Mouse (Mus musculus) forebrain, embryonic 11.5 days (tissue): ENCODE results near the gene Slc9a9. TPM values are rescaled to one million over a fixed set of nuclear protein-coding genes. Genes with fewer than 3 reads are reported as not detected.

Experiments used
- ATAC-seq: fragments of 200-750 bp; cut with Nextera tagmentation; replicated peaks from 2 replicates; pipeline ENCODE4 v1.8.0; 2017; ENCODE audit warnings: moderate TSS enrichment; ENCODE audit not compliant: low FRiP score
- DNase-seq: peaks from one replicate; pipeline ENCODE4 v3.0.0-alpha.2; 2017; ENCODE audit warnings: low spot score
- H3K27ac ChIP-seq: fragments of 300-500 bp; sonication (generic); 2 replicates; pipeline ENCODE4 v1.5.1; 2014; ENCODE audit warnings: low read depth, low read length
- H3K27me3 ChIP-seq: fragments of 300-500 bp; sonication (generic); 2 replicates; pipeline ENCODE4 v1.6.1; 2014; ENCODE audit warnings: mild to moderate bottlenecking, low read length, mixed read lengths; ENCODE audit not compliant: control insufficient read depth, insufficient read depth
- H3K36me3 ChIP-seq: fragments of 300-500 bp; sonication (generic); 2 replicates; pipeline ENCODE4 v1.6.1; 2014; ENCODE audit warnings: mild to moderate bottlenecking, low read length, moderate library complexity, mixed read lengths; ENCODE audit not compliant: control insufficient read depth, insufficient read depth
- H3K4me1 ChIP-seq: fragments of 300-500 bp; sonication (generic); replicated peaks from 2 replicates; pipeline ENCODE4 v1.6.1; 2014; ENCODE audit warnings: low read length, mixed read lengths; ENCODE audit not compliant: control insufficient read depth, insufficient read depth
- H3K4me2 ChIP-seq: fragments of 300-500 bp; sonication (generic); 2 replicates; pipeline ENCODE4 v1.6.1; 2014; ENCODE audit warnings: low read depth, mild to moderate bottlenecking, low read length, moderate library complexity, mixed read lengths; ENCODE audit not compliant: severe bottlenecking
- H3K4me3 ChIP-seq: fragments of 300-500 bp; sonication (generic); 2 replicates; pipeline ENCODE4 v1.5.1; 2014; ENCODE audit warnings: low read depth, low read length
- H3K9ac ChIP-seq: fragments of 300-500 bp; sonication (generic); 2 replicates; pipeline ENCODE4 v1.6.1; 2014; ENCODE audit warnings: low read length
- H3K9me3 ChIP-seq: fragments of 300-500 bp; sonication (generic); 2 replicates; pipeline ENCODE4 v1.6.1; 2016; ENCODE audit warnings: low read length, mixed read lengths; ENCODE audit not compliant: control insufficient read depth
- WGBS: fragments of 180-500 bp; shearing (Covaris S2); extraction: QIAGEN DNeasy Blood & Tissue Kit; methylation state at CpG from one replicate; pipeline ENCODE4 v1.1.7; 2014; 5-methylcytosine and 5-hydroxymethylcytosine counted together
- polyA plus RNA-seq: library from polyadenylated mRNA; unstranded; fragments of >200 nt; fragmentation: Nextera tagmentation; extraction: Ambion mirVana; gene quantifications from 2 replicates; pipeline ENCODE4 v1.2.1, GENCODE M21; 2014

Gene Slc9a9
- polyA plus RNA-seq, 1 experiment from 2014 or later = 2.0 TPM

DNA sequence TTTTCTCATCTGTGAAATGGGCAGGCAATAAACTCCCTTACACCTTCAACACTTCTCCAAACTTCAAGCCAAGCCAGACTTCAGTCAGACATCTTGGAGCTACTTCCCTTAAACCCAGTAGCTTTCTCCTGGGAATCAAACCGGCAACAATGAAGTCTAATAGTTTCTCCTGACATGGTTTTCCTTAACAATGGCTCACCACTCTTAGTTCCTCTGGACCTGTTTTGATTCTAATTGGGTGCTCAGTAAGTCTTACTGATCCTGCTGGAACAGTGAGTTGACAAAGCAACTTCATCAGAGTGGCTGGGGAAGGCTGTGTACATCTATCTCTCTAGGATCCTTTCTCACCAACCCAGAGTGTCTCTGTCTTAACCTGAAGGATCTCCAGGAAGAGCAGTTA, 5.0 kb downstream of the Slc9a9 start:
- H3K27ac ChIP-seq = no peak overlapping the region
- H3K27me3 ChIP-seq = no peaks in the 10 kb centered on the region
- H3K36me3 ChIP-seq = no peaks in the 10 kb centered on the region
- no peak for DNase-seq
- no peaks in the 10 kb centered on the region for H3K9me3 ChIP-seq
- 80% methylated on average over 1 of the region's 1 CpGs for WGBS
- ATAC-seq = no peak
- no peak overlapping the region for H3K4me2 ChIP-seq
- no peak overlapping the region for H3K4me3 ChIP-seq
- no peak overlapping the region for H3K9ac ChIP-seq
- no peaks in the 10 kb centered on the region for H3K4me1 ChIP-seq

DNA sequence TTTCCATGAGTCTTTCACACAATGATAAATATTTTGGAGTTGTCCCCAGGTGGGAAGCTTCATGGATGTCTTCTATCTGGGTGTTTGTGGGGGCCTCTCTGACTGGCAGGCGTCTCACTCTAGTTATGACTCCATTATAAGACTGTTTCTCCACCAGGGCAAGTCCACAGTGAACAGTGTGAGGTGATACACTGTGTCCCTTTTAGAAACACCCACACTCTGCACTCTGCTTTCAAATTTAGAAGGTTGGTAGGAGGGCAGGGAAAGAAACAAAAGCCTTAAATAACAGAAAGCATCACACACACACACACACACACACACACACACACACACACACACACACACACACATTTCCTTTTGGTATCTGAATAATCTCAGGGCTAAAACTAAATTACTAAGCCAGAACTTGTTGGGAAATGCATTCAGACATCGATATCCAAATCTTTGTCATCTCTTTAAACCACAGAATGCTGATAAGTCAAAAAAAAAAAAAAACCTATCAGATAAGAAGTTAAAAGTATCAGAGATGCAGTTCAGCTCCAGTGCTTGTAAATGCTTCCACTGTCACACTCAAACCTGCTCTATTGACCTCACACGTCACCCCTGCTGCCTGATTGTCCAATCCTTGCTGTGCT, 8.4 kb downstream of the Slc9a9 start:
- H3K4me2 ChIP-seq = no peak overlapping the region
- no peaks in the 10 kb centered on the region for H3K9me3 ChIP-seq
- H3K4me3 ChIP-seq = no peak overlapping the region
- H3K36me3 ChIP-seq = no peaks in the 10 kb centered on the region
- 73% methylated on average over 3 of the region's 3 CpGs for WGBS
- no peaks in the 10 kb centered on the region for H3K27me3 ChIP-seq
- no peak for DNase-seq
- no peaks in the 10 kb centered on the region for H3K4me1 ChIP-seq
- ATAC-seq = no peak
- no peak overlapping the region for H3K9ac ChIP-seq
- no peak overlapping the region for H3K27ac ChIP-seq

DNA sequence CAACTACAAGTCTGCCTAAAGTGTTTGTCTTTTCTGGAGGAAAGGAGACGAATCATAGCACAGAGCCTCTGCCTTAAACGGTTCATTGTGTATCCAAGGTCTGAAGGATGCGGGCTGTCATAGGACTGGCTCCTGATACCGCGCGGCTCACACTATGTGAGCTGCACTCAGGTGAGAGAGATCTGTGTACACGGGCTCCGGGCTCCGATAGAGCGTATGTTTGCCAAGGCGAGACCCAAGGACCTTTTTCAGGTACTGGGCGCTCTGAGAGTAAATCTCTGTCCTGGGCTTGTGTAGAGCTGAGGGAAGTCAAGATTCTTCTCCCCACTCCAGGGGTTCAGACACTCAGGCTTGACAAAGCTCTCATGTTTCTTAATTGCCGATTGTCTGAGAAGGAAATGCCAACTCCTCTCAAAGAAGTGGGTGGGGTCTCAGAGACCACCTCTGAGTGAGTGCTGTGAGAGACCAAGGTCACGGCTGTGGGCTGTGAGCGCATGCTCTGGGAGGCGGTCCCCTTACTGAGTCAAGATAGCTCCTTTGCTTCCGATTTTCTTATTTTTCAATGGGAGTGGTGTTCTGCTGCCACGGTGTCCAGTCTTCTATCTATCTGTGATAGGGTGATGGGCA, 10.9 kb downstream of the Slc9a9 start:
- 89% methylated on average over 18 of the region's 18 CpGs for WGBS
- Histone ChIP-seq H3K9ac (no peak overlapping the region), H3K36me3 (no peaks in the 10 kb centered on the region)

DNA sequence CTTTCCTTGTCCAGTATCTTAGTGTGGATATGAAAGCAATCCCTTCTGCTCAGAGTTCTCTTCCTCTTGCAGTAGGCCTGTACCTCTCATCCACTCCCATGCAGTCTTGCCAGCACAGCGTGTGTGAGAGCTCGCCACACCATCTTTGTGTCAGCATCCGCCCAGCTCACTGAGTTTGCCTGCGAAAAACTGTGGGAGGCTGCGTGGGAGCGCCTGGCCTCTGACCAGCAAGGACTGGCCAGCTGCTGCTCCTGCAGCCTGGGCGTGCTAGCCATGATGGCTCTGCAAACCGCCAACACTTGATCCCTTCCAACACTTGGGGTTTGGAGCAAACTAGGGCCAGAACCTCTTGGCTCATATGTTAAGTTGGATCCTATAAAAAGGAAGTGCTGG, 11.4 kb downstream of the Slc9a9 start:
- Histone ChIP-seq H3K27me3 (no peaks in the 10 kb centered on the region), H3K4me2 (no peak overlapping the region), H3K9ac (no peak overlapping the region), H3K9me3 (no peaks in the 10 kb centered on the region), H3K4me3 (no peak overlapping the region), H3K4me1 (no peaks in the 10 kb centered on the region), H3K36me3 (no peaks in the 10 kb centered on the region), H3K27ac (no peak overlapping the region)
- WGBS = 92% methylated on average over 8 of the region's 8 CpGs
- ATAC-seq (no peak), DNase-seq (no peak)

More for the DNA sequence above, 10.9 kb downstream of the Slc9a9 start:
- Histone ChIP-seq H3K9me3 (no peaks in the 10 kb centered on the region), H3K4me2 (no peak overlapping the region), H3K4me3 (no peak overlapping the region), H3K4me1 (no peaks in the 10 kb centered on the region), H3K27ac (no peak overlapping the region), H3K27me3 (no peaks in the 10 kb centered on the region)
- DNase-seq (no peak), ATAC-seq (0 out of 2 replicates have a peak, but pooled peaks have one; percentile 33)

DNA sequence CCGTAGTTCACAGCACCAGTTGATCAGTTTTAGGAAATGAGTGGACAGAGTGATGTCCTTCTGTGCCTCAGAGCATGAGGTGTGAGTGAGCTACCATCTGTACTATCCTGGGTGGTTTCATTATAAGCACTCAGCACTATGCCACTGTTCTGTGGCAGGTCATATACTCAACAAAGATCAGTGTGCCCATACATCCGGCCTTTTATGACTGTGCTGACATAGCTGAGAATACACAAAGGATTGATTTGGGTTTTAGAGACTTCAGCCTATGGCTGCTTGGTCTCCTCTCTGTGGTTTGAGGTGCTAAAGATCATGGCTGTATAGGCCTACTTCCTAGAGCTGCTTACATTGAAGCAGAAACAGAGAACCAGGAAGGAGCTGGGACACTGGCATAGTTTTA, 12.6 kb downstream of the Slc9a9 start:
- no peak overlapping the region for H3K4me2 ChIP-seq
- ATAC-seq (no peak), DNase-seq (no peak)
- H3K9ac ChIP-seq = no peak overlapping the region
- no peaks in the 10 kb centered on the region for H3K27me3 ChIP-seq
- no peak overlapping the region for H3K4me3 ChIP-seq
- H3K36me3 ChIP-seq = no peaks in the 10 kb centered on the region
- no peak overlapping the region for H3K27ac ChIP-seq
- H3K4me1 ChIP-seq = no peaks in the 10 kb centered on the region
- H3K9me3 ChIP-seq = no peaks in the 10 kb centered on the region
- WGBS = 91% methylated on average over 2 of the region's 2 CpGs

DNA sequence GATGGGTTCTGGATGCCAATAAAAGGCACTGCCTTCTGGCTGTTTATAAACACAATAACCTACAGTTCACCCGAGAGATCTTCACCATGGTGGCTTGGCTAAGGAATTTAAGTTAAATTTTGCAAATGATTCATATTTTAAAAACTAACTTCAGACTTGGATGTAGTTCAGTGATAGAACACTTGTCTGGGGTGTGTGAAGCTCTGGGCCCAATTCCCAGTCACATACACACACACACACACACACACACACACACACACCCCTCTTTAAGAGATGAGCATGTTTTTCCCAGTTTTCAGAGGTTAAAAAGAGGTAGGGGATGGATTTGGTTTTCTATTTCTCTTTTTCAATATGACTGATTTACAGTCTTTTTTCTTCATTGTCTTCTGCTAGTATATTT, 15.9 kb downstream of the Slc9a9 start:
- Histone ChIP-seq H3K9ac (no peak overlapping the region), H3K36me3 (no peaks in the 10 kb centered on the region), H3K4me2 (no peak overlapping the region), H3K4me3 (no peak overlapping the region), H3K27ac (no peak overlapping the region), H3K27me3 (no peaks in the 10 kb centered on the region), H3K9me3 (no peaks in the 10 kb centered on the region), H3K4me1 (no peaks in the 10 kb centered on the region)
- no peak for ATAC-seq
- DNase-seq = no peak
- 90% methylated on average over 1 of the region's 1 CpGs for WGBS

DNA sequence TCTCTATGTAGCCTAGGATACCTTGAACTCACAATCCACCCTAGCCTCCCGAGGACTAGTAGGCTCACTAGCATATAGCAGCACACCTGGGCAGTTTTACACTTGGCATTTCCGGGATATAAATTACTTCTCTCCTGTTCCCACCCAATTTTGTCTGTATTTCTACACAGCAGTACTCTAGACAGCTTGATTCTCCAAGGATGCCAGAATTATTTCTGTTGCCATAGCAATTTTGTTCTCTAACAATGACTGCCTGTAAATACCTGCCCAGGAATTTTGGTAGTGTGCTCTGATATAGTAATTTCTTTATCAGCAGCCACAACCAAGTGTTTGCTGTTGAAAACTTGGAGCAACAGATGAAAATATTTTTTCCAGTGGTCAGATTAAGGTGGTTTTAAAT, 16.7 kb downstream of the Slc9a9 start:
- DNase-seq (no peak), ATAC-seq (no peak)
- no peaks in the 10 kb centered on the region for H3K9me3 ChIP-seq
- no peaks in the 10 kb centered on the region for H3K27me3 ChIP-seq
- H3K4me3 ChIP-seq = no peak overlapping the region
- no peak overlapping the region for H3K9ac ChIP-seq
- H3K27ac ChIP-seq = no peak overlapping the region
- WGBS = 84% methylated on average over 2 of the region's 2 CpGs
- H3K4me2 ChIP-seq = no peak overlapping the region
- no peaks in the 10 kb centered on the region for H3K4me1 ChIP-seq
- H3K36me3 ChIP-seq = no peaks in the 10 kb centered on the region

DNA sequence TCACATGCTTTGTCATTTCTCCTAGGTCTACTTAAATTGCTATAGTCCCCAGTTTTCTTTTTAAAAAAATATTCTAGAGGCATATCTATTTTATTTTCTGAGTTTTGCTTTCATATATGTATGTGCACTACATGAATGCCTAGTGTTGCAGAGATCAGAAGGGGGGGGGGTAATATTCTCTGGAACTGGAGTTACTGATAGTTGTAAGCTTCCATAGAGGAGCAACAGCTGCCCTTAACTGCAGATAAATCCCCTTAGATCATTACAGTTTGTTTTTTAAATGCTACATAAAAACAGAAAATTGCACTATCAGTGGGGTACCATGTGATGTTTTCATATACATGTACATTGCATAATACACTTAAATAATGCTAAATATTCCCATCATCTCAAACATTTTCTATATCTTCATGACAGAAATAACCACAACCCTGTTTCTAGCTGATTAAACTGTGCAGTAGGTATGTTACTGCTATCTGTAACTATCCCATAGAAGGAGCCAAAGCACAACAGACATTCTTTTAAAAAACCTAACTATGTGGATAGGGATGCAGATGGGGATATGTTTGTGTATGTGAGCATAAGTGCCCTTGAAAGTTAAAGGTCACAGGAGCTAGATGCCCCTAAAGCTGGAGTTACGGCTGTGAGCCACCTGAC, 17.6 kb downstream of the Slc9a9 start:
- no peak overlapping the region for H3K4me3 ChIP-seq
- H3K27ac ChIP-seq = no peak overlapping the region
- no peaks in the 10 kb centered on the region for H3K27me3 ChIP-seq
- ATAC-seq (no peak), DNase-seq (no peak)
- no peaks in the 10 kb centered on the region for H3K9me3 ChIP-seq
- WGBS = 100% methylated on average over 1 of the region's 1 CpGs
- H3K4me2 ChIP-seq = no peak overlapping the region
- no peaks in the 10 kb centered on the region for H3K36me3 ChIP-seq
- no peak overlapping the region for H3K9ac ChIP-seq
- no peaks in the 10 kb centered on the region for H3K4me1 ChIP-seq
